Mouse (Mus musculus): Measurements from ENCODE around the gene Ranbp1. TPM values are rescaled to one million over a fixed set of nuclear protein-coding genes. Genes with fewer than 3 reads are reported as not detected.
"Not testable (repeated sequence)": the region's sequence is repeated elsewhere in the genome, so short reads cannot be mapped to it uniquely, and the experiment has no call there.

Ranbp1 gene
- polyA plus RNA-seq, 1 experiment from 2014 or later, result 508 TPM

GRCm38 (mm10) chr16:18211417-18212171, 36.9 kb downstream of the Ranbp1 start:
- WGBS, result 41% methylated on average over 10 of the region's 10 CpGs

GRCm38 (mm10) chr16:18210701-18211416, 37.7 kb downstream of the Ranbp1 start:
- Histone ChIP-seq H3K4me2 (replicated peaks; ENCODE audit: low read depth, low read length) (no peak overlapping the region), H3K9me3 (ENCODE audit: low read length) (no peaks in the 10 kb centered on the region), H3K27me3 (ENCODE audit: insufficient read depth, low read length) (no peaks in the 10 kb centered on the region), H3K36me3 (ENCODE audit: insufficient read depth, low read length) (no peaks in the 10 kb centered on the region), H3K4me1 (ENCODE audit: insufficient read depth, low read length) (no peaks in the 10 kb centered on the region), H3K27ac (ENCODE audit: low read length) (no peak overlapping the region), H3K9ac (replicated peaks; ENCODE audit: low read length) (no peak overlapping the region), H3K4me3 (ENCODE audit: low read length) (no peak overlapping the region)
- 20% methylated on average over 8 of the region's 8 CpGs for WGBS
- peak; percentile 16; the same call in 1 of the 2 replicates for ATAC-seq (ENCODE audit: low FRiP score, low TSS enrichment)

More at GRCm38 (mm10) chr16:18211417-18212171, 36.9 kb downstream of the Ranbp1 start:
- Histone ChIP-seq H3K9ac (replicated peaks; ENCODE audit: low read length) (no peak overlapping the region), H3K27ac (ENCODE audit: low read length) (no peak overlapping the region), H3K4me3 (ENCODE audit: low read length) (no peak overlapping the region), H3K4me2 (replicated peaks; ENCODE audit: low read depth, low read length) (no peak overlapping the region), H3K36me3 (ENCODE audit: insufficient read depth, low read length) (no peaks in the 10 kb centered on the region), H3K27me3 (ENCODE audit: insufficient read depth, low read length) (no peaks in the 10 kb centered on the region), H3K9me3 (ENCODE audit: low read length) (no peaks in the 10 kb centered on the region), H3K4me1 (ENCODE audit: insufficient read depth, low read length) (no peaks in the 10 kb centered on the region)
- peak; percentile 57; the same call in 1 of the 2 replicates for ATAC-seq (ENCODE audit: low FRiP score, low TSS enrichment)

- Histone ChIP-seq H3K4me2 (replicated peaks; ENCODE audit: low read depth, low read length) (no peak overlapping the region), H3K9ac (replicated peaks; ENCODE audit: low read length) (no peak overlapping the region), H3K4me3 (ENCODE audit: low read length) (no peak overlapping the region), H3K9me3 (ENCODE audit: low read length) (no peaks in the 10 kb centered on the region), H3K27ac (ENCODE audit: low read length) (peak overlapping the region; percentile 74; the same call in 1 of the 2 replicates), H3K27me3 (ENCODE audit: insufficient read depth, low read length) (0 out of 2 replicates have a peak, but pooled peaks cover 3% of the 10 kb centered on the region), H3K4me1 (ENCODE audit: insufficient read depth, low read length) (peaks cover 23% of the 10 kb centered on the region), H3K36me3 (ENCODE audit: insufficient read depth, low read length) (no peaks in the 10 kb centered on the region)
- WGBS, result 14% methylated on average over 7 of the region's 7 CpGs
- peak; percentile 89 for ATAC-seq (ENCODE audit: low FRiP score, low TSS enrichment)
Measured at GRCm38 (mm10) chr16:18203430-18204091, 45.0 kb downstream of the Ranbp1 start.

GRCm38 (mm10) chr16:18202061-18202460, 46.5 kb downstream of the Ranbp1 start:
- H3K4me2 ChIP-seq (replicated peaks; ENCODE audit: low read depth, low read length), result no peak overlapping the region
- WGBS, result 100% methylated on average over 1 of the region's 1 CpGs
- no peak for ATAC-seq (ENCODE audit: low FRiP score, low TSS enrichment)
- 0 out of 2 replicates have a peak, but pooled peaks cover 3% of the 10 kb centered on the region for H3K27me3 ChIP-seq (ENCODE audit: insufficient read depth, low read length)
- H3K4me3 ChIP-seq (ENCODE audit: low read length), result no peak overlapping the region
- H3K4me1 ChIP-seq (ENCODE audit: insufficient read depth, low read length), result peaks cover 27% of the 10 kb centered on the region
- no peaks in the 10 kb centered on the region for H3K36me3 ChIP-seq (ENCODE audit: insufficient read depth, low read length)
- no peak overlapping the region for H3K27ac ChIP-seq (ENCODE audit: low read length)
- no peaks in the 10 kb centered on the region for H3K9me3 ChIP-seq (ENCODE audit: low read length)
- no peak overlapping the region for H3K9ac ChIP-seq (replicated peaks; ENCODE audit: low read length)

GRCm38 (mm10) chr16:18201620-18202019, 46.9 kb downstream of the Ranbp1 start:
- WGBS, result 43% methylated on average over 1 of the region's 1 CpGs
- H3K4me2 ChIP-seq (replicated peaks; ENCODE audit: low read depth, low read length), result no peak overlapping the region
- H3K36me3 ChIP-seq (ENCODE audit: insufficient read depth, low read length), result no peaks in the 10 kb centered on the region
- H3K9ac ChIP-seq (replicated peaks; ENCODE audit: low read length), result no peak overlapping the region
- H3K27ac ChIP-seq (ENCODE audit: low read length), result no peak overlapping the region
- no peak overlapping the region for H3K4me3 ChIP-seq (ENCODE audit: low read length)
- 0 out of 2 replicates have a peak, but pooled peaks cover 3% of the 10 kb centered on the region for H3K27me3 ChIP-seq (ENCODE audit: insufficient read depth, low read length)
- ATAC-seq (ENCODE audit: low FRiP score, low TSS enrichment), result no peak
- H3K4me1 ChIP-seq (ENCODE audit: insufficient read depth, low read length), result peaks cover 27% of the 10 kb centered on the region
- no peaks in the 10 kb centered on the region for H3K9me3 ChIP-seq (ENCODE audit: low read length)

- H3K9me3 ChIP-seq (ENCODE audit: low read length), result no peaks in the 10 kb centered on the region
- H3K36me3 ChIP-seq (ENCODE audit: insufficient read depth, low read length), result no peaks in the 10 kb centered on the region
- H3K4me3 ChIP-seq (ENCODE audit: low read length), result no peak overlapping the region
- H3K4me1 ChIP-seq (ENCODE audit: insufficient read depth, low read length), result peaks cover 29% of the 10 kb centered on the region
- no peak overlapping the region for H3K9ac ChIP-seq (replicated peaks; ENCODE audit: low read length)
- ATAC-seq (ENCODE audit: low FRiP score, low TSS enrichment), result no peak
- no peak overlapping the region for H3K4me2 ChIP-seq (replicated peaks; ENCODE audit: low read depth, low read length)
- no peak overlapping the region for H3K27ac ChIP-seq (ENCODE audit: low read length)
- H3K27me3 ChIP-seq (ENCODE audit: insufficient read depth, low read length), result 0 out of 2 replicates have a peak, but pooled peaks cover 6% of the 10 kb centered on the region
- 42% methylated on average over 2 of the region's 2 CpGs for WGBS
Measured at GRCm38 (mm10) chr16:18200062-18200461, 48.5 kb downstream of the Ranbp1 start.

GRCm38 (mm10) chr16:18198365-18199098, 50.0 kb downstream of the Ranbp1 start:
- Histone ChIP-seq H3K9me3 (ENCODE audit: low read length) (no peaks in the 10 kb centered on the region), H3K9ac (replicated peaks; ENCODE audit: low read length) (no peak overlapping the region), H3K4me1 (ENCODE audit: insufficient read depth, low read length) (peaks cover 29% of the 10 kb centered on the region), H3K4me3 (ENCODE audit: low read length) (no peak overlapping the region), H3K4me2 (replicated peaks; ENCODE audit: low read depth, low read length) (no peak overlapping the region), H3K27ac (ENCODE audit: low read length) (no peak overlapping the region), H3K36me3 (ENCODE audit: insufficient read depth, low read length) (no peaks in the 10 kb centered on the region), H3K27me3 (ENCODE audit: insufficient read depth, low read length) (0 out of 2 replicates have a peak, but pooled peaks cover 6% of the 10 kb centered on the region)
- 59% methylated on average over 10 of the region's 10 CpGs for WGBS
- ATAC-seq (ENCODE audit: low FRiP score, low TSS enrichment), result no peak

- Histone ChIP-seq H3K36me3 (ENCODE audit: insufficient read depth, low read length) (no peaks in the 10 kb centered on the region), H3K9ac (replicated peaks; ENCODE audit: low read length) (no peak overlapping the region), H3K4me3 (ENCODE audit: low read length) (no peak overlapping the region), H3K4me2 (replicated peaks; ENCODE audit: low read depth, low read length) (no peak overlapping the region), H3K27ac (ENCODE audit: low read length) (no peak overlapping the region), H3K4me1 (ENCODE audit: insufficient read depth, low read length) (peaks cover 26% of the 10 kb centered on the region), H3K9me3 (ENCODE audit: low read length) (no peaks in the 10 kb centered on the region), H3K27me3 (ENCODE audit: insufficient read depth, low read length) (0 out of 2 replicates have a peak, but pooled peaks cover 6% of the 10 kb centered on the region)
- 89% methylated on average over 6 of the region's 6 CpGs for WGBS
- ATAC-seq (ENCODE audit: low FRiP score, low TSS enrichment), result no peak
Measured at GRCm38 (mm10) chr16:18197881-18198280, 50.7 kb downstream of the Ranbp1 start.

GRCm38 (mm10) chr16:18195561-18195960, 53.0 kb downstream of the Ranbp1 start:
- H3K27ac ChIP-seq (ENCODE audit: low read length), result not testable (repeated sequence)
- WGBS, result 30% methylated on average over 3 of the region's 3 CpGs
- H3K4me1 ChIP-seq (ENCODE audit: insufficient read depth, low read length), result peaks cover 26% of the 10 kb centered on the region

More at GRCm38 (mm10) chr16:18195561-18195960, 53.0 kb downstream of the Ranbp1 start:
- H3K36me3 ChIP-seq (ENCODE audit: insufficient read depth, low read length); H3K4me3 ChIP-seq (ENCODE audit: low read length); H3K9me3 ChIP-seq (ENCODE audit: low read length); H3K9ac ChIP-seq (replicated peaks; ENCODE audit: low read length); ATAC-seq (ENCODE audit: low FRiP score, low TSS enrichment); H3K4me2 ChIP-seq (replicated peaks; ENCODE audit: low read depth, low read length); H3K27me3 ChIP-seq (ENCODE audit: insufficient read depth, low read length): not testable (repeated sequence)
